Mouse (Mus musculus) stomach, embryonic 16.5 days (tissue): ENCODE measurements around the gene Elp4. TPM values are rescaled to one million over a fixed set of nuclear protein-coding genes. Genes with fewer than 3 reads are reported as not detected.

Source experiments
- ATAC-seq: fragments of 200-750 bp; cut with Nextera tagmentation; 2 replicates; pipeline ENCODE4 v1.8.0; 2017; ENCODE audit warnings: moderate number of reproducible peaks, moderate TSS enrichment; ENCODE audit not compliant: insufficient read depth, low FRiP score
- H3K27ac ChIP-seq: fragments of 300-500 bp; sonication (generic); 2 replicates; pipeline ENCODE4 v1.5.1; 2014; ENCODE audit warnings: low read length
- H3K27me3 ChIP-seq: fragments of 300-500 bp; sonication (generic); 2 replicates; pipeline ENCODE4 v1.6.1; 2014; ENCODE audit warnings: low read length, control low read depth, mixed read lengths; ENCODE audit not compliant: control insufficient read depth, insufficient read depth
- H3K36me3 ChIP-seq: fragments of 300-500 bp; sonication (generic); 2 replicates; pipeline ENCODE4 v1.6.1; 2014; ENCODE audit warnings: low read length; ENCODE audit not compliant: control insufficient read depth, insufficient read depth
- H3K4me1 ChIP-seq: fragments of 300-500 bp; sonication (generic); 2 replicates; pipeline ENCODE4 v1.6.1; 2014; ENCODE audit warnings: low read length, control low read depth, mixed read lengths; ENCODE audit not compliant: control insufficient read depth, insufficient read depth
- H3K4me2 ChIP-seq: fragments of 300-500 bp; sonication (generic); 2 replicates; pipeline ENCODE4 v1.6.1; 2014; ENCODE audit warnings: low read depth, low read length, mixed read lengths
- H3K4me3 ChIP-seq: fragments of 300-500 bp; sonication (generic); replicated peaks from 2 replicates; pipeline ENCODE4 v1.5.1; 2014; ENCODE audit warnings: mild to moderate bottlenecking, low read length
- H3K9ac ChIP-seq: fragments of 300-500 bp; sonication (generic); 2 replicates; pipeline ENCODE4 v1.6.1; 2014; ENCODE audit warnings: low read length
- H3K9me3 ChIP-seq: fragments of 300-500 bp; sonication (generic); replicated peaks from 2 replicates; pipeline ENCODE4 v1.6.1; 2016; ENCODE audit warnings: low read length, control low read depth; ENCODE audit not compliant: control insufficient read depth
- WGBS: fragments of 180-500 bp; shearing (Covaris S2); extraction: QIAGEN DNeasy Blood & Tissue Kit; methylation state at CpG from one replicate; pipeline ENCODE4 v1.1.7; 2014; 5-methylcytosine and 5-hydroxymethylcytosine counted together
- polyA plus RNA-seq: library from polyadenylated mRNA; unstranded; fragments of >200 nt; fragmentation: Nextera tagmentation; extraction: Ambion mirVana; gene quantifications from 2 replicates; pipeline ENCODE4 v1.2.1, GENCODE M21; 2015

Elp4 gene
- polyA plus RNA-seq, 1 experiment from 2014 or later, result 31.1 TPM

GRCm38 (mm10) chr2:105678306-105678705 is 226.1 kb downstream of the Elp4 start:
- Histone ChIP-seq H3K4me2 (no peak overlapping the region), H3K9me3 (no peaks in the 10 kb centered on the region), H3K9ac (no peak overlapping the region), H3K4me1 (peaks cover 20% of the 10 kb centered on the region), H3K27ac (no peak overlapping the region), H3K27me3 (peaks cover 94% of the 10 kb centered on the region), H3K4me3 (no peak overlapping the region), H3K36me3 (no peaks in the 10 kb centered on the region)
- no peak for ATAC-seq
- WGBS, result 4% methylated on average over 4 of the region's 4 CpGs

- WGBS, result 2% methylated on average over 11 of the region's 11 CpGs
- H3K36me3 ChIP-seq, result no peaks in the 10 kb centered on the region
- H3K4me3 ChIP-seq, result no peak overlapping the region
- H3K9ac ChIP-seq, result no peak overlapping the region
- no peaks in the 10 kb centered on the region for H3K9me3 ChIP-seq
- H3K27me3 ChIP-seq, result peaks cover 94% of the 10 kb centered on the region
- H3K4me2 ChIP-seq, result no peak overlapping the region
- no peak for ATAC-seq
- H3K27ac ChIP-seq, result no peak overlapping the region
- H3K4me1 ChIP-seq, result peaks cover 20% of the 10 kb centered on the region
Measured at GRCm38 (mm10) chr2:105677434-105678105, 226.8 kb downstream of the Elp4 start.

DNA sequence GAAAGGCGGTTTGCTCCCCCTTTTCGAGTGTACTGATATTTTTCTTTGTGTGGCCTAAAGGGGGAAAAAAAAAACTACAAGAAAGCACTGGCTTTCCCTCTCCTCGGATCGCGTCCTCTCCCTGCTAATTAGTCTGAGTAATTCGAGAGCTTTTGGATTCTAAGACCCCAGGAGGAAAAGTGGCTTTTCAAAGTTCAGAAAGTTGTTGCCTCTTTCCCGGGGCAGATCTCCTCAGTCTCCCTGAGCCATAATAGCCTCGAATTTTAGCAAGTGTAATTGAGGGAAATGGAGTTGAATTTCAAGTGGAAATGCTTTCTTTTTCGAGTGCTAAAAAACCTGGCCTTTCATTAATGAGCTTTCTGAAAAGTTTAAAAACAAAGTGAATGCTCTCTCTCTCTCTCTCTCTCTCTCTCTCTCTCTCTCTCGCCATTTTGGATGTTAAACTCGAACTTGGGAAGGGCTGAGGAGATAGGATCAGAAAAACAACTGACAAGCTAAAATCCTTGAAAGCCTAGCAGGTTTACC is 227.4 kb downstream of the Elp4 start:
- no peaks in the 10 kb centered on the region for H3K9me3 ChIP-seq
- no peak overlapping the region for H3K4me3 ChIP-seq
- no peaks in the 10 kb centered on the region for H3K36me3 ChIP-seq
- ATAC-seq, result no peak
- H3K4me1 ChIP-seq, result peaks cover 20% of the 10 kb centered on the region
- no peak overlapping the region for H3K27ac ChIP-seq
- H3K4me2 ChIP-seq, result no peak overlapping the region
- WGBS, result 0% methylated on average over 11 of the region's 11 CpGs
- H3K27me3 ChIP-seq, result peaks cover 94% of the 10 kb centered on the region
- H3K9ac ChIP-seq, result no peak overlapping the region

DNA sequence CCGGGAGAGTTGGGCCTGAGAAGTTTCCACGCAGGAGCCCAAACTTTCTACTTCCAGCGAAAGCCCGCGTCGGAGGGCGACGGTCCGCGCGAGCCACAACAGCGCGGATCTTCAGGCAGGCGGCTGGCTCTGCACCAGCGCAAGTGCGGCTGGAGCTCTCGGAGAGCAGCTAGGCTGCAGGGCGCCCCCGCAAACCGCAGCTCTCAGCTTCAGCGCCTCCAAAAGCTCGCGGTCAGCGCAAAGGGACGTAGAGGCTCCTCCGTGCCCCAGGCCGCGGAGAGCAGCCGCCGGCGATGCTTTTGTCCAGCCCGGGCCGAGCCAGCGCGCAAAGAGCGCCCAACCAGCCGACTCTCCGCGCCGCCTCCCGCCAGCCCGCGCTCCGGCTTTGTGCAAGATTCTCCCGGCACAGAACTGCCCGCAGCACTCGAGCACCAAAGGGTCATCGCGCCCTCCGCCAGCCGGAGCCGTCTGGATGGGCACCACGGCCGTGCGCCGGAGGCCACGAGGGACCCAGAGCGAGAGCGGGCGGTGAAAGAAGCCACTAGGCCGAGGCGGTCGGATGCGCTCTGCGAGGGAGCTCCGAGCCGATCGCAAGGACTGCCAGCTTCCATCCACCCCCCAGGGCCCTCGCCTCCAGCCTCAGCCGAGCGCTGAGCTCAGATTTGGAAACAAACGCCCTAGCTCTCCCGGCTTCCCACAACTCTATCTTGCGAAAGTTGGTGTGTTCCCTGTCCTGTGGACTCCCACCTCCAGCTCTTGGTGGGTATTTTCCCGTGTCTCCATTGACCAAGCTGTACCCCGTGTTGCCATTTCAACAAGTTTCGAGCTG is 228.1 kb downstream of the Elp4 start:
- Histone ChIP-seq H3K9ac (no peak overlapping the region; the same call in 1 of the 2 replicates), H3K27ac (no peak overlapping the region), H3K27me3 (peaks cover 94% of the 10 kb centered on the region), H3K4me1 (peaks cover 20% of the 10 kb centered on the region), H3K9me3 (no peaks in the 10 kb centered on the region), H3K36me3 (no peaks in the 10 kb centered on the region), H3K4me3 (peak overlapping the region; percentile 33), H3K4me2 (peak overlapping the region; percentile 41)
- ATAC-seq, result peak; percentile 23; the same call in 1 of the 2 replicates
- WGBS, result under 1% methylated on average over 77 of the region's 77 CpGs

- H3K27me3 ChIP-seq, result peaks cover 89% of the 10 kb centered on the region
- H3K9me3 ChIP-seq, result no peaks in the 10 kb centered on the region
- peak overlapping the region; percentile 33 for H3K4me3 ChIP-seq
- H3K4me1 ChIP-seq, result peaks cover 20% of the 10 kb centered on the region
- no peak overlapping the region for H3K9ac ChIP-seq
- no peak overlapping the region for H3K27ac ChIP-seq
- H3K4me2 ChIP-seq, result peak overlapping the region; percentile 42
- ATAC-seq, result no peak
- 0% methylated on average over 11 of the region's 11 CpGs for WGBS
- no peaks in the 10 kb centered on the region for H3K36me3 ChIP-seq
Measured at GRCm38 (mm10) chr2:105675730-105676079, 228.7 kb downstream of the Elp4 start.

- H3K9ac ChIP-seq, result no peak overlapping the region
- peaks cover 89% of the 10 kb centered on the region for H3K27me3 ChIP-seq
- peak overlapping the region; percentile 42 for H3K4me2 ChIP-seq
- whole genome bisulfite sequencing, result 1% methylated on average over 49 of the region's 49 CpGs
- peak; percentile 45; the same call in 1 of the 2 replicates for ATAC-seq
- no peaks in the 10 kb centered on the region for H3K9me3 ChIP-seq
- H3K27ac ChIP-seq, result no peak overlapping the region
- H3K36me3 ChIP-seq, result no peaks in the 10 kb centered on the region
- H3K4me1 ChIP-seq, result peaks cover 20% of the 10 kb centered on the region
- H3K4me3 ChIP-seq, result peak overlapping the region; percentile 30
Measured at GRCm38 (mm10) chr2:105674875-105675729, 229.3 kb downstream of the Elp4 start.

GRCm38 (mm10) chr2:105674061-105674874 is 230.1 kb downstream of the Elp4 start:
- no peak for ATAC-seq
- Histone ChIP-seq H3K9me3 (no peaks in the 10 kb centered on the region), H3K4me2 (peak overlapping the region; percentile 42), H3K27me3 (peaks cover 90% of the 10 kb centered on the region), H3K4me3 (peak overlapping the region; percentile 30), H3K36me3 (no peaks in the 10 kb centered on the region), H3K9ac (no peak overlapping the region), H3K4me1 (peaks cover 20% of the 10 kb centered on the region), H3K27ac (no peak overlapping the region)
- 1% methylated on average over 36 of the region's 36 CpGs for WGBS

DNA sequence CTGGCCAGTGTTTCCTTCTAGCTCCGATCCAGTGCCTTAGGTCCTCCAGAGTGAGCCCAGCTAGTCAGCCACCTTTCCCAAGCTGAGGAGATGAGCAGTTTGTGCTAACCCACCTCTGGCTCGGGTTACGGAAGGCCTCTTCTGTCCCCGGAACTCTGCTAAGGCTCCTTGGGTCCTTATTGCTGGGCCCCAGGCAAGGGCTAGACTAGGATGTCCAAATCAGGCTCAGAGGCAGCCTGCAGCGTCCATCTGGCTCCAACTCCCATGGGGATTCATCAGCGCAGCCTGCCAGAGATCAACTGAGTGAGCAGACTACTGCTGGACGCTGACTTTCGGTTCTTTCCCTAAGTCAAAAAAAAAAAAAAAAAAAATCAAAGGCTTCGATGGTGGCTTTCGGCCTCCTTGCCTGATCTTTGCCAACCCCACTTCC is 230.7 kb downstream of the Elp4 start:
- no peaks in the 10 kb centered on the region for H3K36me3 ChIP-seq
- H3K9ac ChIP-seq, result no peak overlapping the region
- H3K9me3 ChIP-seq, result no peaks in the 10 kb centered on the region
- H3K4me1 ChIP-seq, result peaks cover 21% of the 10 kb centered on the region
- H3K27me3 ChIP-seq, result peaks cover 90% of the 10 kb centered on the region
- no peak for ATAC-seq
- H3K4me3 ChIP-seq, result peak overlapping the region; percentile 11
- WGBS, result 5% methylated on average over 10 of the region's 10 CpGs
- H3K27ac ChIP-seq, result no peak overlapping the region
- H3K4me2 ChIP-seq, result peak overlapping the region; percentile 42; the same call in 1 of the 2 replicates
